Mouse (Mus musculus): ENCODE data around the gene Hbq1a.
"Not testable (repeated sequence)": the region's sequence is repeated elsewhere in the genome, so short reads cannot be mapped to it uniquely, and the experiment has no call there.

The Hbq1a gene

DNA sequence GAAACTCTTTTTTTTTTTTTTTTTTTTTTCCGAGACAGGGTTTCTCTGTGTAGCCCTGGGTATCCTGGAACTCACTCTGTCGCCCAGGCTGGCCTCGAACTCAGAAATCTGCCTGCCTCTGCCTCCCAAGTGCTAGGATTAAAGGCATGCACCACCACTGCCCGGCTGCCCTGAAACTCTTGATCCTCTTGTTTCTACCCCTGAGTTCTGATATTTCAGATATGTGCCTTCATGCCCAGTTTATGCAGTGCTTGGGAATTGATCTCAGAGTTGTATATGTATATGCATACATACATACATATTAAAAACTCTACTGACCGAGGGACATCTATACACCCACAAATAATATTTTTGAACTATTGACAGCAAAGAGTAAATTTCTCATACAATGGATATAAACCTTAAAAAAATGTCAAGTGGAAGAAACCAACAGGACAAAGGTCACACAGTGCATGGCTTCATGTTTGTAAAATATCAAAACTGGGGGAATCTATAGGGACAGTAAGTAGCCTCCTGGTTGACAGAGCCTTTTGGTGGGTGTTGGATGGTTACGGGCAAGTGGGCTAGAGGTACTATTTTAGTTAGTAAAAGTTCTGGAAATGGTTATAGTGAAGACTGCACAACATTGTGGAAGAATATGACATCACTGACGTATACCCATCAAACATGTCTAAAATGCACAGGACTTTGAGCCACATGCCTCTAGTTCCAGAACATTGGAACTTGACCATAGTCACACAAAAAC, 14.7 kb upstream of the Hbq1a start:
- no peak for DNase-seq (ENCODE audit: low spot score)

DNA sequence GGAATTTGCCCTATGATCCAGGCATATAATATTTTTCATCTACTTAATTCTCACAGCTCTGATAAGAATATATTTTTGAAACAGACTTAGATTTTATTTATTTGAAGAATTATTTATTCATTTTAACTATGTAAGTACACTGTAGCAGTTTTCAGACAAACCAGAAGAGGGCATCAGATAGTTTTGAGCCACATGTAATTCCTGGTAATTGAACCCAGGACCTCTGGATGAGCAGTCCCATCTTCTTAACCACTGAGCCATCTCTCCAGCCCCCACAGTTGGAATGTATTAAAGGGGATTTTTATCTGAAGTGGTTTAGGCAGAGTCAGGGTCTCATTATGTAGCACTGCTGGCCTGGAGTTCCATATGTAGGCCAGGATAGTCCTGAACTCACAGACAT, 14.0 kb upstream of the Hbq1a start:
- not testable (repeated sequence) for DNase-seq (ENCODE audit: low spot score)

GRCm38 (mm10) chr11:32286695-32287492, 13.0 kb upstream of the Hbq1a start, which contains the start of gene Hbq1b:
Gene Hbq1b (plus strand): TSS chr11:32286965.
- not testable (repeated sequence) for DNase-seq (ENCODE audit: low spot score)

DNA sequence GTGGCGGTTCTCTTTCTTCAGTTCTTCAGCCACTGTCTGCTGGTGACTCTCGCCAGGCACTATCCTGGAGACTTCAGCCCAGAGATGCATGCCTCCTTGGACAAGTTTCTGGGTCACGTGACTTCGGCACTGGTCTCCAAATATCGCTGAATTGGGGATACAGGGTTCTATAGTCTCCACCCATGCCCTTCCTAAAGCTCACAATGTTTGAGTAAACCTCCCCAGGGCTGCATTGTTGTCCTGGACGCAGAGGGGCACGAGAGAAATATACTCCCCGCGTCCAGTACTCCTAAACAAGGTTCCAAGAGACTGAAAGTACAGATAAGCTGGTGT, 12.4 kb upstream of the Hbq1a start:
- DNase-seq (ENCODE audit: low spot score), result no peak

- not testable (repeated sequence) for DNase-seq (ENCODE audit: low spot score)
Observed at GRCm38 (mm10) chr11:32292819-32293218, 7.0 kb upstream of the Hbq1a start.

- not testable (repeated sequence) for DNase-seq (ENCODE audit: low spot score)
Observed at GRCm38 (mm10) chr11:32293479-32293878, 6.4 kb upstream of the Hbq1a start.

GRCm38 (mm10) chr11:32296203-32296602, 3.7 kb upstream of the Hbq1a start, which contains the start of gene Hba-a2:
Gene Hba-a2 (plus strand): TSS chr11:32296489.
- not testable (repeated sequence) for DNase-seq (ENCODE audit: low spot score)

DNA sequence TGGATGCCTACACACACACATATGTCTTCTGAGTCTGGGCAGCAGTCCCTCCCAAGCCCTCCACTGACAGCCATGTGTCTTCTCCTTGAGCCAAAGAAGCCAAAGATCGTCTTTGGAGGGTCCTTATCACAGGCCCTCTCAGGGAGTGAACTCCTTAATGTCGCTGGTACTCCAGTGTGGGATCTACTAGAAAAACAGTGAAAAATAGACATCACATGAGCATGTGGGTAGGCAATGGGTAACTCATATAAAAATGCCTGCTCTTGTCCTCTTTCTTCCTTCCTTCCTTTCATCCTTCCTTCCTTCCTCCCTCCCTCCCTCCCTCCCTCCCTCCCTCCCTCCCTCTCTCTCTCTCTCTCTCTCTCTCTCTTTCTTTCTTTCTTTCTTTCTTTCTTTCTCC, 2.5 kb upstream of the Hbq1a start:
- DNase-seq (ENCODE audit: low spot score), result not testable (repeated sequence)

DNA sequence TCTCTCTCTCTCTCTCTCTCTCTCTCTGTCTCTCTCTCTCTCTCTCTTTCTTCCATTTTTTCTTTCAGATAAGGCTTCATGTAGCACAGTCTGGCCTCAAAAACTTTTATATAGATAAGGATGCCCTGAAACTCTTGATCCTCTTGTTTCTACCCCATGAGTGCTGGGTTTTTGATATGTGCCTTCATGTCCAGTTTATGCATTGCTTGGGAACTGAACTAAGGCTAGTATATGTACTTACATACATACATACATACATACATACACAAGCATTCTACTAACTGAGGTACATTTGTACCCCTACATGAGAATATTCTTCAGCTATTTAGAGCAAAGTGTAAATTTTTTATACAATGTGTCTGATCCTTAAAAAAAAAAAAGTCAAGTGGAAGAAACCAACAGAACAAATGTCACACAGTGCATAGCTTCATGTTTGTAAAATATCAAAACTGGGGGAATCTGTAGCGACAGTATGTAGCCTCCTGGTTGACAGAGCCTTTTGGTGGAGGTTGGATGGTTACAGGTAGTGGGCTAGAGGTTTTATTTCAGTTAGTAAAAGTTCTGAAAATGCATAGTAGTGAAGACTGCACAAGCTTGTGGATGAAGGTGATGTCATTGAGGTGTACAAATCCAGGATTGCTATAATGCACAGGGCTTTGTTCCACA, 1.9 kb upstream of the Hbq1a start:
- DNase-seq (ENCODE audit: low spot score), result no peak

GRCm38 (mm10) chr11:32298532-32298918, 1.3 kb upstream of the Hbq1a start:
- no peak for DNase-seq (ENCODE audit: low spot score)

GRCm38 (mm10) chr11:32300279-32301267, 704 bp downstream of the Hbq1a start:
- no peak for DNase-seq (ENCODE audit: low spot score)

DNA sequence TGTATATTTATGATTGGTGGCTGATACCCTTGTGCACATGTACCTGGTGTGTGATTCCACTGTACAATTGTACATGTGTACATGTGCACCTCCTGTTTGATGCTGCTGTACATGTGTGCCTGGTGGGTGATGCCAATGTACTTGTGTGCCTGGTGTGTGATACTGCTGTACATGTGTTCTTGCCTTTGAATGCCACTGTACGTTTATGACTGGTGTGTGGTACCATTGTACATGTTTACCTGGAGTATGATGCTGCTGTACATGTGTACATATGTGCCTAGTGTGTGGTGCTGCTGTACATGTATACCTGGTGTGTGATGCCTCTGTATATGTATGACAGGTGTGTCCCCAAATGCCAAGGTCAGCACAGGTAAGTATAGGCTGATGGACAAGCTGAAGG, 1.6 kb downstream of the Hbq1a start:
- DNase-seq (ENCODE audit: low spot score), result no peak

DNA sequence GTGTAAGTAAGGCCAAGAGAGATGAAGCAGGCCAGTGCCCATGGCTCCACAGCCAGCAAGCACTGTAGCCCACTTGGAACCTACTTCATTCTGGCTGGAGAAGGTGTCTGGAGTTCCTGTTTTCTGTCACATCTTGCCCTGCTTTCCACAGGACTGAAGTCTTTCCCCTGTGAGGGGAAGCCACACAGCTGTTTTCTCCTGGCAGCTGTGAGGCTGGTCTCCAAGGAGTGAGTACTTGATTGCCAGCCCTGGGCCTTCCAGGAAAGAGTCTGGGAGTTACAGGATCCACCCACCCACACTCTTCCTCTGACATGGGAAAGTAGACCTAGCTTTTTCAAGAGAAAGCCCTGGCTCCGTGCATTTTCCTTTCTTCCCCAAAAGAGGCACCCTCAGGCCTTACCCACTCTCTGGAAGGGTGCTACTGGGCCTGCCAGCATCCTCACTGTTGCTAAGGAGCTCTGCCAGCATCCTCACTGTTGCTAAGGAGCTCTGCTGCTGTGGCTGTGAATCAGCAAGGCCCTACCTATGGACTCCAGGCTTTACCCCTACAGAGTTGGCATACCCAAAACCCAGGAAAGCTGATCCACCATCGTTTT, 3.1 kb downstream of the Hbq1a start:
- no peak for DNase-seq (ENCODE audit: low spot score)

DNA sequence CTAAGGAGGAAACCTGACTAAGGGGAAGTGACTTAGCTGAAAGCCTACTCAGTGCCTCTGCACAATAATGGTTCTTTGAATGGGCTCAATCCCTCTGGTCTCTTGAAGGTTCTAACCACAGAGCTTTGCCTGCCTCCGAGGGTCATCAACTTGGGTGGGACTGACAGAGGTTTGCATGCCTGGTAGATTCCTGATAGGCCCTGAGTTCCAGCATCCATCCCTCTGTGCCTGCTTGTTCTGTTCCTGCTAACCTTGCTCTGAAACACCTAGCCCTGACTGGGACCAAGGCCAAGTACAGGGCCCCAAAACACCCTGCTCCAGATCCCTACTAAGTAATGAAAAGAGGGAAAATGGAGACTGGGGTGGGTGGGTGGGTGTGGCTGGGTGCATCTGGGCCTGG, 3.6 kb downstream of the Hbq1a start:
- no peak for DNase-seq (ENCODE audit: low spot score)

- no peak for DNase-seq (ENCODE audit: low spot score)
Observed at GRCm38 (mm10) chr11:32307006-32307405, 7.1 kb downstream of the Hbq1a start.

GRCm38 (mm10) chr11:32309446-32309845, 9.6 kb downstream of the Hbq1a start:
- no peak for DNase-seq (ENCODE audit: low spot score)

GRCm38 (mm10) chr11:32309928-32310327, 10.1 kb downstream of the Hbq1a start:
- DNase-seq (ENCODE audit: low spot score), result no peak

GRCm38 (mm10) chr11:32316009-32316408, 16.1 kb downstream of the Hbq1a start:
- no peak for DNase-seq (ENCODE audit: low spot score)

- DNase-seq (ENCODE audit: low spot score), result no peak
Observed at GRCm38 (mm10) chr11:32320507-32321195, 20.8 kb downstream of the Hbq1a start.

GRCm38 (mm10) chr11:32321196-32321565, 21.3 kb downstream of the Hbq1a start:
- peak; percentile 32 for DNase-seq (ENCODE audit: low spot score)

DNA sequence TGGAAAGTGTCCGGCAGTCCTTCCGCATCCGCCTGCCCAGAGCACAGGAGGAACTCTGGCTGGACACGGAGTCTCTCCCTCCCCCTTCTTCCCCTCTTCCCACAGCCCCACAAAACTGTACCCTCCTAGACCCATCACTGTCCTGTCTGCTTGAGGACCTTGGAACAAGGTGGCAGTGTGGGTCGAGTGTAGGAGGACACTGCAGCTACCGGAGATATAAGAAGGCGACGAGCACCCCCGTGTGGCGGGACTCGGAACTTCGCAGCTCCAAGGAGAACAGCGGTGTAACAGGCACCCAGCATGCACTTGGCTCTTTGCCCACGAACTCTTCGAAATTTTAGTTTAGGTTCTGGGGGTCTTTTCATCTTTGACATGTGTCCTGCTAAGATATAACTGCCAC, 24.7 kb downstream of the Hbq1a start:
- DNase-seq (ENCODE audit: low spot score), result peak; percentile 75
